Mouse (Mus musculus) liver, embryonic 12.5 days (tissue): ENCODE measurements at regions not wholly inside any gene's neighbourhood (a gene's known extent, or its start where the extent isn't known, plus 50 kb on each side); places are given as distances from the start of the nearest gene placed in this dataset.
A peak's percentile ranks its signal among the peaks of the same experiment; 100 is the strongest.

Source experiments
- ATAC-seq: fragments of 200-750 bp; cut with Nextera tagmentation; 2 replicates; pipeline ENCODE4 v1.8.0; 2017; ENCODE audit warnings: moderate number of reproducible peaks, mild to moderate bottlenecking, moderate library complexity
- H3K27ac ChIP-seq: fragments of 300-500 bp; sonication (generic); 2 replicates; pipeline ENCODE4 v1.5.1; 2016; ENCODE audit warnings: mild to moderate bottlenecking
- H3K27me3 ChIP-seq: fragments of 300-500 bp; sonication (generic); replicated peaks from 2 replicates; pipeline ENCODE4 v1.6.1; 2016; ENCODE audit warnings: mild to moderate bottlenecking, moderate library complexity
- H3K36me3 ChIP-seq: fragments of 300-500 bp; sonication (generic); 2 replicates; pipeline ENCODE4 v1.6.1; 2016; ENCODE audit warnings: mild to moderate bottlenecking, moderate library complexity
- H3K4me1 ChIP-seq: fragments of 300-500 bp; sonication (generic); 2 replicates; pipeline ENCODE4 v1.6.1; 2016
- H3K4me2 ChIP-seq: fragments of 300-500 bp; sonication (generic); 2 replicates; pipeline ENCODE4 v1.6.1; 2016; ENCODE audit warnings: mild to moderate bottlenecking, moderate library complexity
- H3K4me3 ChIP-seq: fragments of 300-500 bp; sonication (generic); 2 replicates; pipeline ENCODE4 v1.5.1; 2016; ENCODE audit warnings: mild to moderate bottlenecking, moderate library complexity
- H3K9ac ChIP-seq: fragments of 300-500 bp; sonication (generic); 2 replicates; pipeline ENCODE4 v1.6.1; 2016; ENCODE audit warnings: mild to moderate bottlenecking, moderate library complexity
- H3K9me3 ChIP-seq: fragments of 300-500 bp; sonication (generic); replicated peaks from 2 replicates; pipeline ENCODE4 v1.6.1; 2016; ENCODE audit warnings: mild to moderate bottlenecking, moderate library complexity
- WGBS: fragments of 180-500 bp; shearing (Covaris S2); methylation state at CpG from one replicate; pipeline ENCODE4 v1.1.7; 2016; ENCODE audit not compliant: insufficient replicate concordance; 5-methylcytosine and 5-hydroxymethylcytosine counted together

DNA sequence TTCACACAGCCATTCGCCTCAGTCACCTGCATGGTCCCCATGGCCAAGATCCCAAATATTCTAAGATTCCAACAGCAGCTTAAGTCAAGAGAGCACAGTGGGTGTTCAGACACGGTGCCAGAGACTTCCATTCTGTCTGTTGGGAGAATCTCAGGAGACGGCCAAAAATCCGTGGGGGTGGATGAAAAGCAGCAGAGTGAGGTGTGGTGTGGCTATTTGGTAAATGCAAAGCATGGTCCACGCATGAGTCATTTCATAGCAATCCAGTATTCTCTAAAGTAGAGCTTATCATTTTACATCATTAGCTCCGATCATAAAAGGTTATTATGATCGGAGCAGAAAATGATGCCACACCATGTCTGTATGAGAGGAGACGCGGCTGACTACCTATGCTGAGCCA lies 161.1 kb downstream of the Efnb2 start:
- Histone ChIP-seq H3K9me3 (no peaks in the 10 kb centered on the region), H3K9ac (no peak overlapping the region), H3K27ac (no peak overlapping the region), H3K4me2 (no peak overlapping the region), H3K4me1 (no peaks in the 10 kb centered on the region), H3K4me3 (no peak overlapping the region), H3K36me3 (no peaks in the 10 kb centered on the region), H3K27me3 (peaks cover 7% of the 10 kb centered on the region; the same call in 1 of the 2 replicates)
- 66% methylated on average over 9 of the region's 9 CpGs for WGBS
- no peak for ATAC-seq

DNA sequence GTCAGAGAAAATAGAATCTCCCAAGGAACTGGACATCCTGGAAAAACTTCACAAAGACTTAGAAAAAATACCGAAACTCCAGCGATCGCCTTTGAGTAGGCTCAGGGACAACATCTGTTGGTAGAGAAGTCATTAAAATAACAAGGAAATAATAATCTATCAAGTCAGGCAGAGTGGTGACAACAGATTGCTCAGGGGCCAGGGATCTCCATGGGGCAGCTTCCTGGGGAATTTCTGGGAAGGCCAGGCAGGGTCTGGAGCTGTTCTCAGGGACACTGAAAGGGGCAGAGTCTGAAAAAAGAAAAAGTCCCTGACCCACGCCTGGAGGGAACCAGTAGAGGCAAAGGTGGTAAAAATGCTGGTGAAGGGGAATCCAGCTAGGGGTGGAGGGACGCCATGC lies 162.3 kb downstream of the Efnb2 start:
- Histone ChIP-seq H3K9me3 (no peaks in the 10 kb centered on the region), H3K27me3 (peaks cover 7% of the 10 kb centered on the region; the same call in 1 of the 2 replicates), H3K36me3 (no peaks in the 10 kb centered on the region), H3K4me2 (no peak overlapping the region), H3K27ac (no peak overlapping the region), H3K9ac (no peak overlapping the region), H3K4me3 (no peak overlapping the region), H3K4me1 (no peaks in the 10 kb centered on the region)
- 43% methylated on average over 5 of the region's 5 CpGs for WGBS
- ATAC-seq = no peak

DNA sequence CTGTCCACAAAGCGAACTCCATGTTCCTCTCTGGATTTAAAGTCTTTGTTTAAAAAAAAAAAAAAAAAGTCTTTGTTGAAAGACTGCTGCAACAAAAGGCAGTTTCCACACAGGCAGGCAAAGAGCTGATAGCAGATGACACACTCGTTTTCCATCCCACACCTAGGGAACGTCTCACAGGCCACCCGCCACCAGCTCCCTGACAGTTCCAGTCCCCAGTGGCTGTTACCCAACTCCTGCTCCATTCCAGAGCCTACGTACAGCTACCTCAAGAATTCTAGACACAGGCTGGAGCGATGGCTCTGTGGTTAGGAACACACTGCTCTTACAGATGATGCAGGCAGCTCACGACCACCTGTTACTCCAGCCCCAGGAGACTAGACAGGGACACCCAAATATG lies 165.6 kb downstream of the Efnb2 start:
- Histone ChIP-seq H3K4me1 (peaks cover 8% of the 10 kb centered on the region), H3K27ac (no peak overlapping the region), H3K4me2 (no peak overlapping the region), H3K4me3 (no peak overlapping the region), H3K27me3 (peaks cover 15% of the 10 kb centered on the region; the same call in 1 of the 2 replicates), H3K9ac (no peak overlapping the region), H3K9me3 (no peaks in the 10 kb centered on the region), H3K36me3 (no peaks in the 10 kb centered on the region)
- no peak for ATAC-seq
- WGBS = 63% methylated on average over 7 of the region's 7 CpGs

DNA sequence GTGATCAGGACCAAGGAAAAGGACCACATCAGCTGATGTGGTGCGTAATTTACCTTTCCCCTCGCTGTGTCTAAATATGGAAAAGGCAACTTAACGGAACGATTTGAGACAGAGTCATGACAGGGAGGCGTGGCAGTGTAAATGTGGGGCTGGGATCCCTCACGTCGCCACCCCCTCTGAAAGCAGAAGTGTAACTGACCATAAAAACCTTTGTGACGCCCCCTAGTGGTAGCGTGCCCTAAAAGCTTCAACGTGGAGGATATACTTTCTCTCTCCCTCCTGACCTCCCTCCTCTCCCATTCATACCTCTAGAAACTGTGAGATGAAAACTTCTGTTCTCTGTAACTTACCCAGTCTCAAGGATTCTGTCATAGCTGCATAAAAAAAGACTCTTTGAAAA lies 166.8 kb downstream of the Efnb2 start:
- peaks cover 20% of the 10 kb centered on the region for H3K4me1 ChIP-seq
- no peaks in the 10 kb centered on the region for H3K9me3 ChIP-seq
- no peak overlapping the region for H3K27ac ChIP-seq
- peaks cover 15% of the 10 kb centered on the region; the same call in 1 of the 2 replicates for H3K27me3 ChIP-seq
- H3K36me3 ChIP-seq = no peaks in the 10 kb centered on the region
- no peak overlapping the region for H3K4me2 ChIP-seq
- no peak overlapping the region for H3K9ac ChIP-seq
- no peak for ATAC-seq
- H3K4me3 ChIP-seq = no peak overlapping the region
- 66% methylated on average over 10 of the region's 10 CpGs for WGBS

DNA sequence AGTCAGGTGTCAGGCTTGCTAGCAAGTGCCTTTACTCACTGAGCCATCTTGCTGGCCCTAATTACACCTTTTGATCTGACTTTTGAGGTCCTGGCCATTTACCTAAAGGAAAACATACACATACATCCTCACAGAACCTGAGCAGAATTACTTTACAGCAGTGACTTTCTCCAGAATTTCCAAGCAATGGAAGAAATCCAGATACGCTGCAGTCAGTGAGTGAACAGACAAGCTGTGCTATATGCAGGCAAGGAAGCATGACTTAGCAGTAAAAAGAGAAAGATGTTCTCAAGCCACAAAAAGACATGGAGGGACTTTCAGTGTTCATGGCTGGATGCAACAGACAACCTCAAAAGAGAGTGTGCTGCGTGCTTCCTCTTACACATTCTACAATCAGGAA lies 169.1 kb downstream of the Efnb2 start:
- no peak overlapping the region for H3K4me3 ChIP-seq
- H3K4me1 ChIP-seq = peaks cover 32% of the 10 kb centered on the region
- ATAC-seq = no peak
- no peak overlapping the region for H3K4me2 ChIP-seq
- no peaks in the 10 kb centered on the region for H3K36me3 ChIP-seq
- no peaks in the 10 kb centered on the region for H3K9me3 ChIP-seq
- no peak overlapping the region for H3K9ac ChIP-seq
- 31% methylated on average over 2 of the region's 2 CpGs for WGBS
- H3K27me3 ChIP-seq = peaks cover 24% of the 10 kb centered on the region; the same call in 1 of the 2 replicates
- no peak overlapping the region for H3K27ac ChIP-seq

DNA sequence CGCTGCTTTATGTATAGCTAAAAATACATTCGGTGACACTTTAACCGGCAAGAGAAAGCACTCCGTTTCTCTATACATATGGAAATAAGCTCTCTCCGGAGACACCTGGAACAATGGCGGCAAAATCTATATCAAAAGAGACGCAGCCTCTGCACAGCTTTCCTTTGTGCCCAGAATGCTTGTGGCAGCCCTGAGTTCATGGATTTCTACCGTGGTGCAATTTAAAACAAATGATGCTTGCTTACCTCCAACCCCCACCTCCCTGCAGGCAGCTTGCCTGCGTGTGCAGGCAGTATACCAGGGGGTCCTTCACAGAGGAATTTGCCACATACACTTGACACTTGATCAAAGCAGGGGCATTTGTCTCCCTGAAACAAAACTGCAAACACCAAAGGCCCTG lies 171.3 kb downstream of the Efnb2 start:
- Histone ChIP-seq H3K27ac (no peak overlapping the region), H3K4me2 (peak overlapping the region; percentile 52), H3K4me3 (no peak overlapping the region), H3K27me3 (peaks cover 28% of the 10 kb centered on the region; the same call in 1 of the 2 replicates), H3K4me1 (peaks cover 32% of the 10 kb centered on the region), H3K9ac (no peak overlapping the region), H3K9me3 (no peaks in the 10 kb centered on the region), H3K36me3 (no peaks in the 10 kb centered on the region)
- no peak for ATAC-seq
- WGBS = 25% methylated on average over 9 of the region's 9 CpGs

DNA sequence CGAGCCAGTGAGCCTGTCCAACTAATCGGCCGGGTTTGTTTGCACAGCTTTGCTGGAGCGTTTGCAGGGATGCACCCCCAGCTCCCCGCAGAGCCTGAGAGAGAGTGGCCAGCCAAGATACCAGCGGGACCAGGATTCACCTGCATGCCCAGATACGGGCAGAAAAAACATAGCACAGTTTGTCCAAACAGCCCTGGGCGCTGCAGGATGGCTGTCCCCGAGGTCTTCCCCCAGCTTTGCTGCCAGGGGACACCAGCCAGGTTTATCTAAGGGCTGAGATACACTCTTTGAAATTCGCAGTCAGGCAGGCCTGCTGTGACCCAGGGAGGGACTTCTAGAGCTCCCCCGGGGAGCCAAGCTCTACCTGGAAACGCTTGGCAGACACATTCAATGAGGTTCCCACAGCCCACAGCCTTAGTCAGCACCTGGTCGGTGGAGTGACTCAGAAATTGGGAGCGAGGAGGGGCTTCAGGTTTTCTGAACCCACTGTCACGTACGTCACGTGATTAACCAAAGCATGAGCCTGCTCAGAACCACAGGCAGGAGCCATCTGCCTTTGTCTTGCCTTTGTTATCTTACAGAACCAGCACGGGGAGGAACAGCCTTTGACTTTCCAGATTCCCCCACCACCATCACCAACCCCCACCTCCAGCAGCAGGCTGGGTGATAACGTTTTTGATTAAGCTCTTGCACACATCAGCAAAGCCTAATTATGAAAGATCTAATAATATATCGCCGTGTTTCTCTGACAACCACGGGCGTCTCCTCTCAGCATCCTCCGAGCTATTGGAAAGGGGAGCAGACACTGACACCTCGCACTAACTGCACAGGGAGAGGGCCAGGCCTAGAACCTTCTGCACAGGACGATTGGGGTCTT lies 172.1 kb downstream of the Efnb2 start:
- Histone ChIP-seq H3K9ac (no peak overlapping the region), H3K36me3 (no peaks in the 10 kb centered on the region), H3K4me2 (peak overlapping the region; percentile 52), H3K4me3 (peak overlapping the region; percentile 11; the same call in 1 of the 2 replicates), H3K4me1 (peaks cover 32% of the 10 kb centered on the region), H3K9me3 (no peaks in the 10 kb centered on the region), H3K27me3 (peaks cover 28% of the 10 kb centered on the region; the same call in 1 of the 2 replicates), H3K27ac (no peak overlapping the region)
- ATAC-seq = peak; percentile 85
- WGBS = 4% methylated on average over 26 of the region's 26 CpGs

DNA sequence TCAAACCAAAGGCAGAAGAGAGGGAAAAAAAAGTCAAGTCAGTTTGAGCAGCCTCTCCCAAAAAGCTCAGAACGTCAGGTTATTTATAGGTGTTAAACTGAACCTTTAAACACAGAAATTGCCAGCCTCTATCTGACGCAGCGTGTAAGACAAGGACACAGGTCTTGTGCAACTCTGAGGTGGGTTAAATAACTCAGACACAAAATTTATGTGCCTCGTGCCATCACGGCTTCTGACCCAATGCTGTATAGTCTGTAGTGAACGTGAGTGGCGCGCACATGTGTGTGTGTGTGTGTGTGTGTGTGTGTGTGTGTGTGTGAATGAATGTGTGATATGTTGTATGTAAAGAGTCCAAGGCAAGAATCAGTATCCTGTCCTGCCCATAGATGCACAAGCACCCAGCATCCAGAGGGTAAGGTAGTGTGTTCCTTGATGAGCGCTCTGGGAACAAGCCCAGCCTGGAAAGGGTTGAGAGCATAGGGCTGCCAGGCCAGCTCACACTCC lies 172.8 kb downstream of the Efnb2 start:
- H3K4me2 ChIP-seq = peak overlapping the region; percentile 52
- H3K4me1 ChIP-seq = peaks cover 32% of the 10 kb centered on the region
- H3K27me3 ChIP-seq = peaks cover 28% of the 10 kb centered on the region; the same call in 1 of the 2 replicates
- H3K36me3 ChIP-seq = no peaks in the 10 kb centered on the region
- no peak overlapping the region for H3K9ac ChIP-seq
- no peak overlapping the region for H3K27ac ChIP-seq
- WGBS = 54% methylated on average over 9 of the region's 9 CpGs
- H3K9me3 ChIP-seq = no peaks in the 10 kb centered on the region
- ATAC-seq = no peak
- H3K4me3 ChIP-seq = no peak overlapping the region

DNA sequence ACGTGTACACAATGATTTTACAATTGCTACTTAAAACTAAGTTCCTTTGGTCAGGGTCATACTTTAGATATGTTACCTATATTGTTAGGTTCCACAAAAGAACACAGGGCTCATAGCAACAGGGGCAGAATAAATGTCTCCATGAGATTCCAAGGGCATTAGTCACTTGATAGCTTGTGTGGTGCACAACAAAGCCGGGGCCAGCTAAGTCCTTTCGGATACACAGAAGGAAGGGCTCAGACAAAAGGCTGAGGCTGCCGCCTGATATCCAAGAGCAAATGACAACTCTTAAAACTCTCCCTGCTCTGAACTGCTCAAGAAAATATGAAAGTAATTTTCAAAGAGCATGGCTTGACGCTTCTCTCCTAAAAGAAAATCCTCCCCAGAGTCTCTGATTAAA lies 173.3 kb downstream of the Efnb2 start:
- ATAC-seq = no peak
- Histone ChIP-seq H3K27ac (no peak overlapping the region), H3K27me3 (peaks cover 27% of the 10 kb centered on the region; the same call in 1 of the 2 replicates), H3K4me1 (peaks cover 32% of the 10 kb centered on the region), H3K4me3 (no peak overlapping the region), H3K4me2 (no peak overlapping the region), H3K9me3 (no peaks in the 10 kb centered on the region), H3K36me3 (no peaks in the 10 kb centered on the region), H3K9ac (no peak overlapping the region)
- 50% methylated on average over 5 of the region's 5 CpGs for WGBS

DNA sequence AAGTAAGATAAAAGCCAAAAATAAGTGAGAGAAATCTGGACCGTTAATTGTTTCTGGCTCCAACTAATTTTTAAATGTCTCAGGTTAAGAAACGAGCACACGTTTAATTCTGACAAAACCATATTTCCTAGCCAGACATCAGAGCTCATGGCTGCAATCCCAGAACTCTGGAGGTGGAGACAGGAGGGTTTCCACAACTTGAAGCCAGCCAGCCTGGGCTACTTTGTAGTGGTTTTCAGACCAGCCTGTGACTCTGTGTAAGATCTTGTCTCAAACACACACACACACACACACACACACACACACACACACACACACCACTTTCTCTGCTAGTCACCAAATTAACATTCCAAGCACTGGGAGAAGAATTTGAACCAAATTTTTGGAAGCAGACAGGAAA lies 174.2 kb downstream of the Efnb2 start:
- no peak overlapping the region for H3K27ac ChIP-seq
- no peaks in the 10 kb centered on the region for H3K36me3 ChIP-seq
- no peak overlapping the region for H3K4me2 ChIP-seq
- 64% methylated on average over 3 of the region's 3 CpGs for WGBS
- no peak overlapping the region for H3K4me3 ChIP-seq
- no peak overlapping the region for H3K9ac ChIP-seq
- ATAC-seq = no peak
- H3K27me3 ChIP-seq = peaks cover 22% of the 10 kb centered on the region; the same call in 1 of the 2 replicates
- H3K9me3 ChIP-seq = no peaks in the 10 kb centered on the region
- H3K4me1 ChIP-seq = peaks cover 38% of the 10 kb centered on the region

DNA sequence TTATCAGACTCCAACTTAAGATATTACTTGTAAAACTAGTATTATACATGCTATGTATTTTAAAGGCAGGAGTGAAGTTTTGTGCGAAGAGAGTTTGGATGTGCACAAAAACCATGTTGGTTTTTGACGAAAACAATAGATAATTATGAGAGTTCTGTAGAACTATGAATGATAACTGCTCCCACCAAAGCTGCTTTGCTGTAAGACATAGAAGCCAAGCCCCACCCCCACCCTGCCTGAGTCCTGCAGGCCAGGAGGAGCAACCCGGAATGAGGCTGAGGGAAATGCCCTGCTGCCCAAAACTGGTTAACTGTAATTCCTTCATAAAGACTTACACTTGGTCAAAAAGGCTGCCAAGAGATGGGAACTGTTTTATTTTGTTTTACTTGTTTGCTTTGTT lies 175.8 kb downstream of the Efnb2 start:
- Histone ChIP-seq H3K9ac (no peak overlapping the region), H3K4me3 (no peak overlapping the region), H3K4me2 (no peak overlapping the region), H3K4me1 (peaks cover 27% of the 10 kb centered on the region), H3K27me3 (peaks cover 17% of the 10 kb centered on the region; the same call in 1 of the 2 replicates), H3K27ac (no peak overlapping the region), H3K36me3 (no peaks in the 10 kb centered on the region), H3K9me3 (no peaks in the 10 kb centered on the region)
- ATAC-seq = no peak
- WGBS = 55% methylated on average over 3 of the region's 3 CpGs

DNA sequence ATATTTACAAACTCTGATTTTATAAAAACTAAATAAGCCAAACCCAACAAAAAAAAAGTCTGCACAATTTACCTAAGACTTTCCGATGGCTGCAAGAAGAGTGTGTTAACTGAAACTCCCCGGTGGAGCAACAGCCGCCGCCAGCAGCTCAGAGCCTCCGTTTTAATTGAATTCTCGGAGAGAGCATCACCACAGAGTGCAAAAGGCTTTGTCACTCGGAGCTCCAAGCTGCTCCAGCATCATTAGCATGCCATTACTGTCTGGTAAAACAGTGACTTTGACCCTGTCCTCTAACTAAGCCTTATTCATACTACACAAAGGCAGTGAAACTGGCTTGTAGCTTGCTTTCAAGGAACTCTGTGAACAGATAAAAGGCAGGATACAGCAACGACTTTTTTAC lies 176.5 kb downstream of the Efnb2 start:
- Histone ChIP-seq H3K9ac (no peak overlapping the region), H3K4me1 (peaks cover 20% of the 10 kb centered on the region), H3K9me3 (no peaks in the 10 kb centered on the region), H3K4me2 (no peak overlapping the region), H3K27ac (no peak overlapping the region), H3K36me3 (no peaks in the 10 kb centered on the region), H3K4me3 (no peak overlapping the region), H3K27me3 (peaks cover 17% of the 10 kb centered on the region; the same call in 1 of the 2 replicates)
- ATAC-seq = no peak
- 56% methylated on average over 8 of the region's 8 CpGs for WGBS
